Mouse (Mus musculus) spleen, postnatal 36 days (tissue): ENCODE measurements at regions not wholly inside any gene's neighbourhood (a gene's known extent, or its start where the extent isn't known, plus 50 kb on each side); places are given as distances from the start of the nearest gene placed in this dataset.
"Not testable (repeated sequence)": the region's sequence is repeated elsewhere in the genome, so short reads cannot be mapped to it uniquely, and the experiment has no call there.

Source experiments
- DNase-seq, 2 experiments: peaks; one replicate each; pipeline ENCODE4 v3.0.0; 2022; ENCODE audit warnings: low spot score in 2 of 2, mixed read lengths in 1 of 2

- no peak for DNase-seq
These were observed 351.5 kb downstream of the Kcnh5 start for GRCm38 (mm10) chr12:74825664-74826063.

GRCm38 (mm10) chr12:74824735-74825494 is 352.2 kb downstream of the Kcnh5 start:
- no peak for DNase-seq

GRCm38 (mm10) chr12:74816181-74816580 is 361.0 kb downstream of the Kcnh5 start:
- DNase-seq = not testable (repeated sequence)

- not testable (repeated sequence) for DNase-seq
These were observed 368.6 kb downstream of the Kcnh5 start for GRCm38 (mm10) chr12:74808571-74808970.

GRCm38 (mm10) chr12:74807926-74808325 is 369.2 kb downstream of the Kcnh5 start:
- not testable (repeated sequence) for DNase-seq

GRCm38 (mm10) chr12:74803740-74804512 is 373.2 kb downstream of the Kcnh5 start:
- peak in 1 of 2 experiments; percentile 51 for DNase-seq

GRCm38 (mm10) chr12:74792036-74792435 is 385.1 kb downstream of the Kcnh5 start:
- DNase-seq = no peak

GRCm38 (mm10) chr12:74762284-74762683 is 414.8 kb downstream of the Kcnh5 start:
- DNase-seq = no peak

GRCm38 (mm10) chr12:74745051-74745450 is 428.9 kb upstream of the Gm11042 start:
- DNase-seq = no peak

- DNase-seq = no peak
These were observed 412.7 kb upstream of the Gm11042 start for GRCm38 (mm10) chr12:74728866-74729265.

GRCm38 (mm10) chr12:74679149-74679548 is 363.0 kb upstream of the Gm11042 start:
- DNase-seq = no peak

GRCm38 (mm10) chr12:74677835-74678234 is 361.6 kb upstream of the Gm11042 start:
- DNase-seq = no peak

GRCm38 (mm10) chr12:74658406-74658805 is 342.2 kb upstream of the Gm11042 start:
- DNase-seq = no peak

- DNase-seq = no peak
These were observed 340.9 kb upstream of the Gm11042 start for GRCm38 (mm10) chr12:74657036-74657648.

- no peak for DNase-seq
These were observed 335.1 kb upstream of the Gm11042 start for GRCm38 (mm10) chr12:74651256-74651655.

GRCm38 (mm10) chr12:74632827-74633226 is 316.6 kb upstream of the Gm11042 start:
- no peak for DNase-seq

- no peak for DNase-seq
These were observed 279.0 kb upstream of the Gm11042 start for GRCm38 (mm10) chr12:74595208-74595607.

- no peak for DNase-seq
These were observed 238.4 kb upstream of the Gm11042 start for GRCm38 (mm10) chr12:74554599-74554998.

GRCm38 (mm10) chr12:74544172-74544571 is 228.0 kb upstream of the Gm11042 start:
- DNase-seq = no peak

- DNase-seq = no peak
These were observed 218.7 kb upstream of the Gm11042 start for GRCm38 (mm10) chr12:74534882-74535281.

- DNase-seq = no peak
These were observed 212.9 kb upstream of the Gm11042 start for GRCm38 (mm10) chr12:74528983-74529566.

- no peak for DNase-seq
These were observed 211.0 kb upstream of the Gm11042 start for GRCm38 (mm10) chr12:74527190-74527621.
